Mouse (Mus musculus) induced T-regulatory cell, adult 2 months (primary cell): Measurements from ENCODE around the gene Cldn17.

Experiments used
- DNase-seq: peaks from one replicate; pipeline ENCODE4 v3.0.0-alpha.2; 2012; ENCODE audit warnings: low read depth

The Cldn17 gene

GRCm38 (mm10) chr16:88506878-88507277 is at the start of gene Cldn17:
Gene Cldn17 (minus strand): TSS chr16:88506978.
- DNase-seq, result no peak

DNA sequence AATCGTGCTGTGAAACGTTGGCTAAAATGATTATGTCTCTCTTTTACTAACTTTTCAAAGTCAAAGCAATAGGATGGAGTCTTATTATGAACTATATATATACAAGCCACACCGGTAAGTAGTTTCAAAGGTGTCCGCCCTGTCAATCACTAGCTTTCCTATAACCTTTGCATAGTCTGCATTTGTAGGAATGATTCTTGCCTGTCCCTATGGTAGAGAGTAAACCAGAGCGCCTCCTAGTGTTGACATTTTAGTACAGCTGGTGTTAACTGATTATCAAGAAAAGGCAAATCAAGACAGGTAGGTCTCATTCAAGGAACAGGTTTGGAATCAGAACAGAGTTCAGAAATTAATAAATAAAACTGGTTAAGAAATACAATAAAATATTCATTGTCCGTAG is 35.7 kb upstream of the Cldn17 start:
- peak; percentile 0 for DNase-seq

- DNase-seq, result no peak
These were observed 33.2 kb upstream of the Cldn17 start for GRCm38 (mm10) chr16:88539841-88540487.

DNA sequence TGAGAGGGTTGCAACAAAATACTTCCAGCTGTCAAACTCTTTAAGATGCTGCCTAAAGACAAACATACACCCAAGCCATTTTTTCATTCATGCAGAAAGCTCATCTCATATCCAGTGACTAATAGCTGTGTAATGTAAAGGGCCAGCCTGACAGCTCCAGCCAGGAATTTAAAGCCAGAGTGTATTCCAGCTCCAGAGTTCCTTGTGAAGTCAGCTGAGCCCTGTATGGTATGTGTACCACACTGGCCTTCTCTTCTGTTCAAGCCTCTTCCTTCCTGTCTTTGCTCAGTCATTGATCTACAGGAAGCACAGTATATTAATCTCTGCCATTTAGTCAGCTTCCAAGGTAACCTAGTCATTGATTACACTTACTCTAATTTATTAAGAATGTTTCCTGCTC is 4.6 kb upstream of the Cldn17 start:
- DNase-seq, result no peak

- no peak for DNase-seq
These were observed 1.4 kb upstream of the Cldn17 start for GRCm38 (mm10) chr16:88508150-88508549.

DNA sequence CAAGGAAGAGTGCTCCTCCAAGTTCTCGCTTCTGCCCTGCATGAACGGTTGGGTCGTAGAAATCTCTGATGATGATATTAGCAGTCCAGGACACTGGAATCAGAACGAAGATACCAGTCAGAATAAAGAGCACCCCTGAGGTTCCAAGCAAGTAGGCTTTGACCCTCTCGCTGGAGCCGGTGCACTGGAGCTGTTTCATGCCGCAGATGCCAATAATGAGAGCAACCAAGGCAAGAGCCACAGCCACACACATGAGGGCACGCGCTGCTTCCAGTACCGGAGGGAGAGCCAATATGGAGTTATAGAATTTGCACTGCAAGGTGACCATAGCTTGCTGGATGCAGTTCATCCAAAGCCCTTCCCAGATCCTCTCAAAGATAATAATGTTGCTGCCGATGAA is 440 bp downstream of the Cldn17 start:
- no peak for DNase-seq

GRCm38 (mm10) chr16:88488096-88488495 is 18.7 kb downstream of the Cldn17 start:
- no peak for DNase-seq

DNA sequence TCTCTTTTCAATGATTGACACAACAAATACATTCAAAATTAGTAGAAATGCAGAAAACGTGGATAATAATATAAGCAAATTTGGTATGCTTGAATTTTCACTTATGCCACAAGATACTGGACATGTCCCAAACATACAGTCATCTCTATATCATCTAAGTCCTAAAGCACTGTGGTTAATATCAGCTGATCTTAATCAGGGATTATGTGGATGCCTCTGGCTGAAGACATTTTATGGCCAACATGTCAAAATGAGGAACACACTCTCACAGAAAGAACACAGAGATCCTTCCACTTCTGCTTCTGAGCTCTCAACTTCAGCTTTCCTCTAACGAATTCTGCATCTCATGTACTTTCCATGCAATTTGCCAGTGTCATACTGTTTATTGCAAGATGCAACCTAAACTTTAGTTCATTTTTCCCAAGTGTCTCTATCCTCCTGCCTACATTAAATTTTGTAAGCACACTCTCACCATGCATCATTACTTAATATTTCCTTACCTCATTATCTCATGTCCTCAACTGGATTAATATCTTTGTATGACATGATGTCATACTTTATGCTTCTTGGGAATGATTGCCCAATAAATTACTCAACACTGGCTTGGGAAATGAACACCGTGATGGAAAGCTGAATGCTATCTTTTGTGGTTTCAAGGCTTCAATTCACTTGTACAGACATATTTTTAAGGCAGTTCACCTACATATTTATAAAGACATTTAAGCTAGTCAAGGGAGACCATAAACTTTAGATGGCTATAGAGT is 26.6 kb downstream of the Cldn17 start:
- no peak for DNase-seq

GRCm38 (mm10) chr16:88463235-88463634 is 43.5 kb downstream of the Cldn17 start:
- DNase-seq, result no peak
